Mouse (Mus musculus) stomach, postnatal 0 days (tissue): Measurements from ENCODE around the gene Fam217b. TPM values are rescaled to one million over a fixed set of nuclear protein-coding genes. Genes with fewer than 3 reads are reported as not detected.
A peak's percentile ranks its signal among the peaks of the same experiment; 100 is the strongest.

Experiments used
- ATAC-seq: fragments of 200-750 bp; cut with Nextera tagmentation; 2 replicates; pipeline ENCODE4 v1.8.0; 2017; ENCODE audit not compliant: low FRiP score, low TSS enrichment
- DNase-seq: peaks from one replicate; pipeline ENCODE4 v3.0.0-alpha.2; 2016; ENCODE audit warnings: low spot score
- H3K27ac ChIP-seq: fragments of 300-500 bp; sonication (generic); replicated peaks from 2 replicates; pipeline ENCODE4 v1.5.1; 2014; ENCODE audit warnings: mild to moderate bottlenecking, control low read depth
- H3K27me3 ChIP-seq: fragments of 300-500 bp; sonication (generic); 2 replicates; pipeline ENCODE4 v1.6.1; 2014; ENCODE audit warnings: low read length; ENCODE audit not compliant: control insufficient read depth, insufficient read depth
- H3K36me3 ChIP-seq: fragments of 300-500 bp; sonication (generic); 2 replicates; pipeline ENCODE4 v1.6.1; 2014; ENCODE audit warnings: low read length, mixed read lengths; ENCODE audit not compliant: control insufficient read depth, insufficient read depth
- H3K4me1 ChIP-seq: fragments of 300-500 bp; sonication (generic); replicated peaks from 2 replicates; pipeline ENCODE4 v1.6.1; 2014; ENCODE audit warnings: antibody characterized with exemption; ENCODE audit not compliant: control insufficient read depth, insufficient read depth
- H3K4me2 ChIP-seq: fragments of 300-500 bp; sonication (generic); replicated peaks from 2 replicates; pipeline ENCODE4 v1.6.1; 2014; ENCODE audit warnings: low read depth, mild to moderate bottlenecking, control low read depth, moderate library complexity
- H3K4me3 ChIP-seq: fragments of 300-500 bp; sonication (generic); 2 replicates; pipeline ENCODE4 v1.5.1; 2014; ENCODE audit warnings: low read depth, low read length, control low read depth
- H3K9ac ChIP-seq: fragments of 300-500 bp; sonication (generic); 2 replicates; pipeline ENCODE4 v1.6.1; 2014; ENCODE audit warnings: mild to moderate bottlenecking, low read length, control low read depth, mixed read lengths
- H3K9me3 ChIP-seq: fragments of 300-500 bp; sonication (generic); 2 replicates; pipeline ENCODE4 v1.6.1; 2016; ENCODE audit warnings: low read length; ENCODE audit not compliant: control insufficient read depth
- CTCF ChIP-seq: IDR thresholded peaks from 2 replicates; pipeline ENCODE4 v1.5.1; 2016; ENCODE audit warnings: antibody characterized with exemption, low read depth, mild to moderate bottlenecking, moderate library complexity
- EP300 ChIP-seq: optimal IDR thresholded peaks from 2 replicates; pipeline ENCODE3; 2016; ENCODE audit warnings: antibody characterized with exemption
- WGBS: fragments of 180-500 bp; shearing (Covaris S2); extraction: QIAGEN DNeasy Blood & Tissue Kit; methylation state at CpG from one replicate; pipeline ENCODE4 v1.1.7; 2014; 5-methylcytosine and 5-hydroxymethylcytosine counted together
- polyA plus RNA-seq: library from polyadenylated mRNA; unstranded; fragments of >200 nt; fragmentation: Nextera tagmentation; extraction: Ambion mirVana; gene quantifications from 2 replicates; pipeline ENCODE4 v1.2.1, GENCODE M21; 2015

The Fam217b gene
- polyA plus RNA-seq, 1 experiment from 2014 or later: 3.6 TPM

GRCm38 (mm10) chr2:178428676-178429075, 14.4 kb downstream of the Fam217b start:
- TF ChIP-seq CTCF: no peak
- no peak for TF ChIP-seq EP300

GRCm38 (mm10) chr2:178429426-178429825, 15.1 kb downstream of the Fam217b start:
- TF ChIP-seq CTCF (no peak), EP300 (no peak)
- H3K4me2 ChIP-seq: no peak overlapping the region
- WGBS: 69% methylated on average over 6 of the region's 6 CpGs
- no peaks in the 10 kb centered on the region for H3K36me3 ChIP-seq
- no peak overlapping the region for H3K9ac ChIP-seq
- no peak for ATAC-seq
- no peak for DNase-seq
- H3K27me3 ChIP-seq: no peaks in the 10 kb centered on the region
- H3K27ac ChIP-seq: no peak overlapping the region
- no peak overlapping the region for H3K4me3 ChIP-seq
- no peaks in the 10 kb centered on the region for H3K4me1 ChIP-seq
- no peaks in the 10 kb centered on the region for H3K9me3 ChIP-seq

More at GRCm38 (mm10) chr2:178428676-178429075, 14.4 kb downstream of the Fam217b start:
- Histone ChIP-seq H3K4me1 (no peaks in the 10 kb centered on the region), H3K4me3 (no peak overlapping the region), H3K4me2 (no peak overlapping the region), H3K9me3 (no peaks in the 10 kb centered on the region), H3K27ac (no peak overlapping the region), H3K36me3 (no peaks in the 10 kb centered on the region), H3K27me3 (no peaks in the 10 kb centered on the region), H3K9ac (no peak overlapping the region)
- ATAC-seq: no peak
- DNase-seq: no peak
- 84% methylated on average over 4 of the region's 4 CpGs for WGBS

GRCm38 (mm10) chr2:178430231-178430630, 15.9 kb downstream of the Fam217b start, which contains the start of gene Cdh26:
Gene Cdh26, plus strand, starts transcription at chr2:178430531.
- Histone ChIP-seq H3K27ac (no peak within 1 kb of the TSS), H3K36me3 (no peaks in the 10 kb centered on the region), H3K4me2 (no peak within 1 kb of the TSS), H3K4me1 (no peaks in the 10 kb centered on the region), H3K27me3 (no peaks in the 10 kb centered on the region), H3K9ac (no peak within 1 kb of the TSS), H3K4me3 (no peak within 1 kb of the TSS), H3K9me3 (no peaks in the 10 kb centered on the region)
- TF ChIP-seq CTCF (no peak), EP300 (no peak)
- ATAC-seq (no peak), DNase-seq (no peak)
- 70% methylated on average over 4 of the region's 4 CpGs for WGBS

GRCm38 (mm10) chr2:178433495-178433894, 19.2 kb downstream of the Fam217b start:
- H3K9me3 ChIP-seq: no peaks in the 10 kb centered on the region
- TF ChIP-seq EP300 (no peak), CTCF (no peak)
- no peak overlapping the region for H3K9ac ChIP-seq
- 69% methylated on average over 2 of the region's 2 CpGs for WGBS
- DNase-seq (no peak), ATAC-seq (no peak)
- no peak overlapping the region for H3K4me2 ChIP-seq
- no peaks in the 10 kb centered on the region for H3K27me3 ChIP-seq
- H3K36me3 ChIP-seq: no peaks in the 10 kb centered on the region
- H3K4me1 ChIP-seq: no peaks in the 10 kb centered on the region
- no peak overlapping the region for H3K27ac ChIP-seq
- H3K4me3 ChIP-seq: no peak overlapping the region

GRCm38 (mm10) chr2:178433903-178434302, 19.6 kb downstream of the Fam217b start:
- Histone ChIP-seq H3K9ac (no peak overlapping the region), H3K36me3 (no peaks in the 10 kb centered on the region), H3K27ac (no peak overlapping the region), H3K4me3 (no peak overlapping the region), H3K9me3 (no peaks in the 10 kb centered on the region), H3K4me2 (no peak overlapping the region), H3K4me1 (no peaks in the 10 kb centered on the region), H3K27me3 (no peaks in the 10 kb centered on the region)
- no peak for DNase-seq
- TF ChIP-seq EP300 (no peak), CTCF (no peak)
- 65% methylated on average over 2 of the region's 2 CpGs for WGBS
- 0 out of 2 replicates have a peak, but pooled peaks have one; percentile 40 for ATAC-seq

GRCm38 (mm10) chr2:178437311-178437710, 23.0 kb downstream of the Fam217b start:
- no peak overlapping the region for H3K4me3 ChIP-seq
- no peak for ATAC-seq
- no peaks in the 10 kb centered on the region for H3K27me3 ChIP-seq
- no peak for DNase-seq
- H3K9ac ChIP-seq: no peak overlapping the region
- no peak overlapping the region for H3K4me2 ChIP-seq
- TF ChIP-seq EP300 (no peak), CTCF (no peak)
- WGBS: 38% methylated on average over 9 of the region's 9 CpGs
- no peaks in the 10 kb centered on the region for H3K4me1 ChIP-seq
- H3K9me3 ChIP-seq: no peaks in the 10 kb centered on the region
- H3K27ac ChIP-seq: no peak overlapping the region
- no peaks in the 10 kb centered on the region for H3K36me3 ChIP-seq
